Mouse (Mus musculus) mouse embryonic stem cell (cell line): Measurements from ENCODE around the gene Fam78b.

Experiments
- in situ Hi-C, 2 experiments: fragments of 300-500 bp; cut with MboI; formaldehyde crosslinking; loops; 1 replicate in 1 of 2; 3 replicates in 1 of 2; pipeline ENCODE4 v1.14.3; 2019 to 2020; ENCODE audit warnings: low sequenced_read_pairs in 2 of 2, low pct_unique_long_range_greater_than_20kb in 1 of 2, mixed read lengths in 1 of 2; ENCODE audit not compliant: unreplicated experiment in 1 of 2

Gene Fam78b

GRCm38 (mm10) chr1:167079476-167079875 lies 78.3 kb downstream of the Fam78b start:
- in situ Hi-C loops, result no loop called here

- in situ Hi-C loops, result no loop called here
Measured at GRCm38 (mm10) chr1:167081946-167082345, 80.7 kb downstream of the Fam78b start.

GRCm38 (mm10) chr1:167082506-167083100 lies 81.4 kb downstream of the Fam78b start:
- in situ Hi-C loops, result no loop called here

GRCm38 (mm10) chr1:167083181-167083580 lies 82.0 kb downstream of the Fam78b start:
- in situ Hi-C loops, result no loop called here

GRCm38 (mm10) chr1:167084330-167084729 lies 83.1 kb downstream of the Fam78b start:
- in situ Hi-C loops, result no loop called here

GRCm38 (mm10) chr1:167085461-167085860 lies 84.2 kb downstream of the Fam78b start:
- in situ Hi-C loops, result no loop called here

GRCm38 (mm10) chr1:167090466-167090865 lies 89.2 kb downstream of the Fam78b start:
- in situ Hi-C loops, result no loop called here

- in situ Hi-C loops, result no loop called here
Measured at GRCm38 (mm10) chr1:167093551-167093950, 92.3 kb downstream of the Fam78b start.

GRCm38 (mm10) chr1:167094589-167095148 lies 93.5 kb downstream of the Fam78b start:
- in situ Hi-C loops, result no loop called here

- in situ Hi-C loops, result no loop called here
Measured at GRCm38 (mm10) chr1:167098741-167099140, 97.5 kb downstream of the Fam78b start.

GRCm38 (mm10) chr1:167102046-167102445 lies 100.8 kb downstream of the Fam78b start:
- in situ Hi-C loops, result no loop called here

- in situ Hi-C loops, result no loop called here
Measured at GRCm38 (mm10) chr1:167102566-167102965, 101.3 kb downstream of the Fam78b start.

GRCm38 (mm10) chr1:167104956-167105626 lies 103.9 kb downstream of the Fam78b start:
- in situ Hi-C loops, result no loop called here

- in situ Hi-C loops, result no loop called here
Measured at GRCm38 (mm10) chr1:167105916-167106315, 104.7 kb downstream of the Fam78b start.

- in situ Hi-C loops, result no loop called here
Measured at GRCm38 (mm10) chr1:167108973-167109509, 107.8 kb downstream of the Fam78b start.

- in situ Hi-C loops, result no loop called here
Measured at GRCm38 (mm10) chr1:167114363-167115050, 113.3 kb downstream of the Fam78b start.

GRCm38 (mm10) chr1:167115121-167115520 lies 113.9 kb downstream of the Fam78b start:
- in situ Hi-C loops, result no loop called here

- in situ Hi-C loops, result no loop called here
Measured at GRCm38 (mm10) chr1:167116733-167117132, 115.5 kb downstream of the Fam78b start.

GRCm38 (mm10) chr1:167118971-167119370 lies 117.8 kb downstream of the Fam78b start:
- in situ Hi-C loops, result no loop called here
